Mouse (Mus musculus) hindbrain, embryonic 11.5 days (tissue): ENCODE measurements at regions not wholly inside any gene's neighbourhood (a gene's known extent, or its start where the extent isn't known, plus 50 kb on each side); places are given as distances from the start of the nearest gene placed in this dataset.
A peak's percentile ranks its signal among the peaks of the same experiment; 100 is the strongest.

Experiments used
- ATAC-seq: fragments of 200-750 bp; cut with Nextera tagmentation; 2 replicates; pipeline ENCODE4 v1.8.0; 2017; ENCODE audit warnings: mild to moderate bottlenecking, moderate TSS enrichment, moderate library complexity; ENCODE audit not compliant: low FRiP score
- DNase-seq: peaks from one replicate; pipeline ENCODE4 v3.0.0-alpha.2; 2015; ENCODE audit warnings: low spot score
- H3K27ac ChIP-seq: fragments of 300-500 bp; sonication (generic); 2 replicates; pipeline ENCODE4 v1.5.1; 2014; ENCODE audit warnings: mild to moderate bottlenecking, low read depth, low read length
- H3K27me3 ChIP-seq: fragments of 300-500 bp; sonication (generic); 2 replicates; pipeline ENCODE4 v1.6.1; 2014; ENCODE audit warnings: mild to moderate bottlenecking, low read length, moderate library complexity, mixed read lengths; ENCODE audit not compliant: control insufficient read depth, insufficient read depth
- H3K36me3 ChIP-seq: fragments of 300-500 bp; sonication (generic); 2 replicates; pipeline ENCODE4 v1.6.1; 2014; ENCODE audit warnings: mild to moderate bottlenecking, low read length, moderate library complexity, mixed read lengths; ENCODE audit not compliant: control insufficient read depth, insufficient read depth
- H3K4me1 ChIP-seq: fragments of 300-500 bp; sonication (generic); replicated peaks from 2 replicates; pipeline ENCODE4 v1.6.1; 2014; ENCODE audit warnings: low read length, mixed read lengths; ENCODE audit not compliant: control insufficient read depth, insufficient read depth
- H3K4me2 ChIP-seq: fragments of 300-500 bp; sonication (generic); replicated peaks from 2 replicates; pipeline ENCODE4 v1.6.1; 2014; ENCODE audit warnings: mild to moderate bottlenecking, low read depth, low read length
- H3K4me3 ChIP-seq: fragments of 300-500 bp; sonication (generic); 2 replicates; pipeline ENCODE4 v1.5.1; 2014; ENCODE audit warnings: low read depth, low read length
- H3K9ac ChIP-seq: fragments of 300-500 bp; sonication (generic); 2 replicates; pipeline ENCODE4 v1.6.1; 2014; ENCODE audit warnings: low read depth, low read length
- H3K9me3 ChIP-seq: fragments of 300-500 bp; sonication (generic); 2 replicates; pipeline ENCODE4 v1.6.1; 2016; ENCODE audit warnings: low read length; ENCODE audit not compliant: control insufficient read depth
- WGBS: fragments of 180-500 bp; shearing (Covaris S2); extraction: QIAGEN DNeasy Blood & Tissue Kit; methylation state at CpG from one replicate; pipeline ENCODE4 v1.1.7; 2014; 5-methylcytosine and 5-hydroxymethylcytosine counted together

DNA sequence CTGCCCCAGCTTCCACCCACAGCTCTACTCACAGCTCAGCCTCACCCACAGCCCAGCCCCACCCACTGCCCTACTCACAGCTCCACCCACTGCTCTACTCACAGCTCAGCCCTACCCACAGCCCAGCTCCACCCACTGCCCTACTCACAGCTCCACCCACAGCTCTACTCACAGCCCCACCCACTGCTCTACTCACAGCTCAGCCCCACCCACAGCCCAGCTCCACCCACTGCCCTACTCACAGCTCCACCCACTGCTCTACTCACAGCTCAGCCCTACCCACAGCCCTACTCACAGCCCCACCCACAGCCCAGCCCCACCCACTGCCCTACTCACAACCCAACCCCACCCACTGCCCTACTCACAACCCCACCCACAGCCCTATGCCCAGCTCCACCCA, 56.5 kb upstream of the Phox2b start:
- ATAC-seq (no peak; the same call in 1 of the 2 replicates), DNase-seq (no peak)
- H3K9me3 ChIP-seq: no peaks in the 10 kb centered on the region
- H3K36me3 ChIP-seq: no peaks in the 10 kb centered on the region
- no peaks in the 10 kb centered on the region for H3K27me3 ChIP-seq
- H3K4me1 ChIP-seq: no peaks in the 10 kb centered on the region
- no peak overlapping the region for H3K4me3 ChIP-seq
- H3K9ac ChIP-seq: no peak overlapping the region
- H3K4me2 ChIP-seq: no peak overlapping the region
- H3K27ac ChIP-seq: no peak overlapping the region

- no peak for ATAC-seq
Observed at GRCm38 (mm10) chr5:67156911-67157310, 57.8 kb upstream of the Phox2b start.

GRCm38 (mm10) chr5:67176827-67177226, 77.7 kb upstream of the Phox2b start:
- DNase-seq (no peak), ATAC-seq (no peak)
- no peaks in the 10 kb centered on the region for H3K36me3 ChIP-seq
- H3K9ac ChIP-seq: no peak overlapping the region
- WGBS: 45% methylated on average over 6 of the region's 6 CpGs
- no peak overlapping the region for H3K27ac ChIP-seq
- no peak overlapping the region for H3K4me2 ChIP-seq
- no peaks in the 10 kb centered on the region for H3K4me1 ChIP-seq
- H3K4me3 ChIP-seq: no peak overlapping the region
- no peaks in the 10 kb centered on the region for H3K9me3 ChIP-seq
- no peaks in the 10 kb centered on the region for H3K27me3 ChIP-seq

More at GRCm38 (mm10) chr5:67156911-67157310, 57.8 kb upstream of the Phox2b start:
- no peaks in the 10 kb centered on the region for H3K9me3 ChIP-seq
- no peak overlapping the region for H3K9ac ChIP-seq
- H3K4me3 ChIP-seq: no peak overlapping the region
- WGBS: 89% methylated on average over 2 of the region's 2 CpGs
- no peak overlapping the region for H3K27ac ChIP-seq
- no peaks in the 10 kb centered on the region for H3K4me1 ChIP-seq
- no peaks in the 10 kb centered on the region for H3K27me3 ChIP-seq
- no peak overlapping the region for H3K4me2 ChIP-seq
- H3K36me3 ChIP-seq: no peaks in the 10 kb centered on the region
- no peak for DNase-seq

DNA sequence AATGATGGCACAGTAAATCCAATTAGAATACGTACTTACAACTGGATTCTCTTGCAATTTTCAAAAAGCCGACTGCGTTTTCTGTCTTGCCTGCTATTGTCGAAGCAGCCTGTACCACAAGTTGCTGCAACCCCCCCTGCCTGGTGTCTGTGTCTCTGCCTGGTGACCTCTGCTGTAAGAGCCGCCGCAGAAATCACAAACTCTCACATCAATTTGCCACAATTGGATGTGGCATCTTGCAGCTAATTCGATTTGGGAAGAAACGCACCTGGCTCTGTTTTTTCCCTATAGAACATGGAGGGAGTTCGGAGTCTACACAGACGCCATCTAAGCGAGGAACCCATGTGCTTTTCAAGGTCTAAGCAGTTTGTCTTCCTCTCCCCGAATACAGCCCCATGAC, 80.1 kb upstream of the Phox2b start:
- no peak overlapping the region for H3K4me3 ChIP-seq
- H3K4me1 ChIP-seq: no peaks in the 10 kb centered on the region
- no peaks in the 10 kb centered on the region for H3K36me3 ChIP-seq
- peak; percentile 32 for DNase-seq
- H3K27ac ChIP-seq: no peak overlapping the region
- no peak overlapping the region for H3K9ac ChIP-seq
- no peak for ATAC-seq
- H3K4me2 ChIP-seq: no peak overlapping the region
- H3K27me3 ChIP-seq: no peaks in the 10 kb centered on the region
- no peaks in the 10 kb centered on the region for H3K9me3 ChIP-seq
- 79% methylated on average over 12 of the region's 12 CpGs for WGBS

DNA sequence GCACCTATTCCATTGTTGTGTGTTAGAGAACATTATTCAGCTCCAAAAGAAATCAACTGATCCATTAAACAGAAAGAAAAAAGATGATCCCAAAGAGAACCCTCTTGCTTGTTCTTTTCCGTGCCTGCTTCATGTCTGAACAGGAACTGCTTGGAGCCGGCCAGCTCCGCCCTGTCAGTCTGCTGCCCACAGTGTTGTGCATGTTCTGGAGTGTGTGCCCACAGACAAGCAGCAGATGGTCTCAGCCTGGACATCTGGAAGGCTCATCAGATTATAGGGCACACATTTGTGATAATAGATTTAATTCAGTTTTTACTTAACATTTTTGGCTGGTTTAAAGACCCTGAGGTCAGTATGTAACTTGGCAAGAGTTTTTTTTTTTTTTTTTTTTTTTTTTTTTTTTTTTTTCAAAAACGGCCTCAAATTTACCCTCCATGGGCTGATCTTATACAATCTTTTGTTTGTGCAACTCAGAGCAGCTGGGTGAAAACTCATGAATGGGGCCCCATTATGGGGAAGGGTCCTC, 70.9 kb upstream of the Tmem33 start:
- Histone ChIP-seq H3K27me3 (no peaks in the 10 kb centered on the region), H3K27ac (no peak overlapping the region), H3K4me3 (no peak overlapping the region), H3K4me1 (no peaks in the 10 kb centered on the region), H3K9me3 (no peaks in the 10 kb centered on the region), H3K4me2 (no peak overlapping the region), H3K36me3 (no peaks in the 10 kb centered on the region), H3K9ac (no peak overlapping the region)
- 51% methylated on average over 4 of the region's 4 CpGs for WGBS
- ATAC-seq (no peak), DNase-seq (no peak)

- no peaks in the 10 kb centered on the region for H3K9me3 ChIP-seq
- no peak overlapping the region for H3K9ac ChIP-seq
- no peak overlapping the region for H3K4me2 ChIP-seq
- no peak overlapping the region for H3K27ac ChIP-seq
- no peaks in the 10 kb centered on the region for H3K36me3 ChIP-seq
- 72% methylated on average over 2 of the region's 2 CpGs for WGBS
- H3K4me1 ChIP-seq: no peaks in the 10 kb centered on the region
- no peak for DNase-seq
- no peaks in the 10 kb centered on the region for H3K27me3 ChIP-seq
- ATAC-seq: no peak
- no peak overlapping the region for H3K4me3 ChIP-seq
Observed at GRCm38 (mm10) chr5:67194065-67194464, 66.3 kb upstream of the Tmem33 start.

DNA sequence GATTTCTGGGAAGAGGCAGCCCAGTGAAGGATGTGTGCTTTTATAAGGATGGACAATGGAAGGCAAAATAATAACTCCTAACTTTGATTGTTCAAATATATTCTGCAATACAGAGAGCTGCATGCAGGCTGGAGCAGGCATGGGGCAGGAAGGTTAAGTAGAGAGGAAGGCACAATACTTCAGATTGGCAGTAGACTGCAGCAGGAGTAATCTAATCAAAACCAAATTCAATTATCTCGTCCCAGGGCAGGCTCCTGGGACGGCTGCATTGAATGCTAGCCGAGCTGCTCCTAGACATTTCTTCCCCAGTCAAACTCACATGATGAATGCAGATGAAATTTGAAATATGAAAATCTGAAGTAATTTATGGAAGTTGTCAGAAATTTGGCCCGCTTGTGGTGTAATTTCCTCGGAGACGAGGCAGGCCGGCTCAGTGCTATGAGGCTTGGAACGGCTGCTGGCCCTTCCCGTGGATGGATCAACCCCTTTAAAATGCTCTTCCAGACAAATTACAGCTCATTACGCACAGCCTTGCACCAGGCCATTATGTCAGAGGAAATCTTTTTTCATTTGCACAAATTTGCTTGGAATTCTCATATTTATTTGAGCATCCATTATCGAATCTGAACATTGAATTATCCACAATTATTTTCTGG, 55.2 kb upstream of the Tmem33 start:
- Histone ChIP-seq H3K36me3 (no peaks in the 10 kb centered on the region), H3K4me3 (no peak overlapping the region), H3K9ac (no peak overlapping the region), H3K4me1 (no peaks in the 10 kb centered on the region), H3K27ac (no peak overlapping the region; the same call in 1 of the 2 replicates), H3K9me3 (no peaks in the 10 kb centered on the region), H3K27me3 (peaks cover 6% of the 10 kb centered on the region), H3K4me2 (no peak overlapping the region)
- WGBS: 50% methylated on average over 11 of the region's 11 CpGs
- DNase-seq (no peak), ATAC-seq (peak; percentile 79)
